Mouse (Mus musculus) cerebellum, adult 8-10 months (tissue): ENCODE data around the gene Abcc4.
A peak's percentile ranks its signal among the peaks of the same experiment; 100 is the strongest.

Experiments
- DNase-seq: peaks from one replicate; pipeline ENCODE4 v3.0.0; 2022

The Abcc4 gene

GRCm38 (mm10) chr14:118705808-118706731 lies at the start of gene Abcc4:
Gene Abcc4 (minus strand): TSS chr14:118706219.
- DNase-seq: peak; percentile 61

DNA sequence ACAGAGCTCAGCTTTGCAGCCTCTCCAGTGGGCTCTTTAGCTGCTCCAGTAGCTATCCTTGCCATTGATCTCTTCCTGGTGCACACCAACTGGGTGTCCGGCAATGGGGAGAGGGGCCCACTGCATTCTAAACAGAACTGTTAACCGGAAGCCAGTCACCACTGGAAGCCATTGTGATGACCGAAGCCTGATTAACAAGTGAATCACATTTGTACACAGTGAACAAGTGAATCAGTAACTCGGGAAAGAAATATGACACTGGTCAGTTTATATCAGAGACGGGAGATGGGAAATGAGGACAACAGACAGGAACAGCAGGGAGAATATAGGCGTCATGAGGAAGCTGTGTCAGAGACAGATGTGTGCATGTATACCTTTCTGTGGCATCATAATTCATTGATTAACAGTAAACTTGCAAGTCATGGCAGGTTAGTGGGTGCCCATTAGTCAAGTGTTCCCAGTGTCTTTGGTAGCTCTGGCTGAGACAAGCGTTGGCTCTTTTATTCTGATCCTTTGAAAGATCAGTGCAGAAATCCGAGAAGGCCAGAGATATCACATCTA lies 45.3 kb upstream of the Abcc4 start:
- DNase-seq: no peak

GRCm38 (mm10) chr14:118750505-118751192 lies 44.6 kb upstream of the Abcc4 start:
- no peak for DNase-seq

DNA sequence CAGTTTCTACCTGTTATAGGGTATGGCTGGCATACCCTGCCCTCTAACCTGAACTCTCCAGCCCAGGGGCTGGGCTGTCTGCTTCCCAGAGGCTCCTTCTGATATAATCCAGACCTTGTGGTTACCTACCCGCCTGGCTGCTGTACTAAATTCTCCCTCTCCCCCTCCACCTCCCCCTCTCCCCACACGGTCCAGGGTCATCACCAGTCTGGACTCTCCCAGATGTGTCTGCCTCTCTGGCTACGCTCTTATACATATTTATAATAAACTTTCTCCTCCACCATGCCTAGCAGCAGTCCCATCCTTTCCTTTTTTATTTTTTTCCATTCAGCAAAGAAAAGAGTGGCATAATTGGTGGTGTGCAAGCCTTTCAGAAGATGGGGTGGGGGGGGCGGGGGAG lies 43.7 kb upstream of the Abcc4 start:
- no peak for DNase-seq

DNA sequence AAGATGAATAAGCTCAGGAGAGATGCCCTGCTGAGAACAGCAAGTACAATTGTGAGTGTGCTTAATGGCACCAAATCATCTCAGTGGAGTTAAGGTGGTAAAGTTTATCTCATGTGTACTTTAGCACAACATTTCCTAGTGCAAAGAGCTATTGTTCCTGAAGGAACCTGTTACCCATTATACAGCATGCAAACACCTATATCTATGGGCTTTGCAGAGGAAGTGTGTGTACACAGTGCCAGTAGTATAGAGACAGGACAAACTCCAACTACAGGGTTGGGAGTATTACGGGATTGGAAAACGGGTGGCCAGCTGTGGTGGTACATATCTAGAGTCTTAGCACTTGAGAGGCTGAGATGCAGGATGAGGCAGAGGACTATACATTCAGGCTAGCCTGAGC lies 43.0 kb upstream of the Abcc4 start:
- no peak for DNase-seq

GRCm38 (mm10) chr14:118742862-118743261 lies 36.8 kb upstream of the Abcc4 start:
- no peak for DNase-seq

DNA sequence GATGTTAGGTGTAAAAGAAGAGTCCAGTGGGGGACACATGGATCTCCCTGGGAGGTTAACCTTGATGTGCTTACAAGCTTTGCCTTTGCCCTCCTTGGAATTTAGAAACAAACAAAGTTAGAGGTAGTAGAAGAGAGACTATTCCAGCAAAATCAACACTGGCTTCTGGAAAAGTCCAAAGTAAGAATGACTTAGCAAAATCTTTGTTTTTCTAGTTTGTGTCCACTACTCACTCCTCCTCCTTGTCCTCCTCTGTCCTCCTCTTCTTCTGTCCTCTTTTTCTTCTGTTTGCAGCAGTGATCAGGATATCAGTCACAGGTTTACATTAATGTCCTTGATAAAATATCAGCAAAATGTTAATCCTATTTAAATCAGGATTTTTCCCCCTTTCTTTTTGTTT lies 35.8 kb upstream of the Abcc4 start:
- DNase-seq: no peak

GRCm38 (mm10) chr14:118737251-118737888 lies 31.4 kb upstream of the Abcc4 start:
- no peak for DNase-seq

GRCm38 (mm10) chr14:118735114-118735513 lies 29.1 kb upstream of the Abcc4 start:
- no peak for DNase-seq

GRCm38 (mm10) chr14:118733146-118733545 lies 27.1 kb upstream of the Abcc4 start:
- DNase-seq: no peak

DNA sequence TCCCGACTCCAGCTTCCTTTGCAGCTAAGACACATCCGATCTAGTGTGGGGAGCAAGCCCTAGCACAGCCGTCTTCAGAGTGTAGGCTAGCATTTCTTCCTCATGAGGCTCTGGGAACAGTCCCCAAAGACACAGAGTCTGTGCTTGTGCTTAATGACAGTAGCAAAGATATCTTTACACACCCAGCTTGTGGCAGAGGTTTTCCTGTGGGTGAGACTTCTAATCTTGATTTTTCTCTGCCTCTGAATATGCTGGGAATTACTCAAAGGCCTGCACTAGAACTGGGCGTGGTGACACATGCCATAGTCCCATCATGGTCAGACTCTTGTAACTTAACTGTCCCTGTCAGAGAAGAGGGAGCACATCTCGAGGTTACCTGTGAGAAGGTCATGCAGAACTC lies 24.6 kb upstream of the Abcc4 start:
- DNase-seq: no peak

DNA sequence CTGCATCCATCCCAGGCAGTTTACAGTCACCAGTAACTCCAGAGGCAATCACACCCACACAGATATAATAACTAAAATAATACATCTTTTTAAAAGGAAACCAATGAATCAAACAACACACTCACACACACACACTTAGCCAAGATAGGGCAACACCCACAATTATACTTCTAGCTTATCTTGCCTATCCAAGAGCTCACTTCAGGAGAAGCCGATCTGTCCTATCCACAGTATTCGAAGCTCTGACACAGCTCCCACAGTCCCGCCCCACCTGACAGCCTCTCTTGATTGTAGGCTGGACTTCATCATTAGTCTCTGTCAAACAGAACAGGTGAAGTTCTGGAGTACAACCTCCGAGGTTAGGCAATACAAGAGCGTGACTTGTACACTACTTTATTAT lies 19.4 kb upstream of the Abcc4 start:
- DNase-seq: no peak

DNA sequence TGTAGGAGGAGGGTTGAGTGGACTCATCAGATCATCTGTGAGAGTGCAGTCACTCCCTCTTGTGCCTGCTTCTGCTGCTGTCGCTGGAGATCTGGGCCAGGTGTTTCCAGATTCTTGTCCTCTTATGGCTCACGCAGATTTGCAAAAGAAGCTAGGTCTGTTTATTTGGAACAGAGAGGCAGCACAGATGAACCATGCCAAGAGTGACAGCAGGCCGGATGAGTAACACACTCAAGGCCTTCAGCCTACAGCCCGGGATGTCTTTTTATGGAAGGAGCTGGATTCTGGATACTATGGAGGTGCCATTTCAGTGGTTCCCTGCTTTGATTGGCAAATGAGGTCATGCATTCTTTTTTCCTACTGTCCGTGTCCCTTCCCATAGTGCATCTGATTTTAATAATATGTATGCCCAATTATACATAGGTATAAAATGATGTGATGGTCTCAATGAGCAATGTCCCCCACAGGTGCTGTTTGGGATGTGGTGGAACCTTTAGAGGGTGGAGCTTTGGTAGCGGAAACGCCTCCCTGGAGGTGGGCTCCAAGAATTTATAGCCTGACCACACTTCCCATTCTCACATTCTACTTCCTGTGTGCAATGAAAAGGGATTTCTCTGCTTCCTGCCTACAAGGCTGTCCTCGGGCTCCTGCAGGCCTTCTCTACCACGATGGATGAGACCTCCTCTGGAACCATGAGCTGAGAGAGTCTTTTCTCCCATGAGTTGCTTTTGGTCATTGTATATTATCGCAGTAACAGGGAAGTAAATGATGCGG lies 18.1 kb upstream of the Abcc4 start:
- DNase-seq: no peak

DNA sequence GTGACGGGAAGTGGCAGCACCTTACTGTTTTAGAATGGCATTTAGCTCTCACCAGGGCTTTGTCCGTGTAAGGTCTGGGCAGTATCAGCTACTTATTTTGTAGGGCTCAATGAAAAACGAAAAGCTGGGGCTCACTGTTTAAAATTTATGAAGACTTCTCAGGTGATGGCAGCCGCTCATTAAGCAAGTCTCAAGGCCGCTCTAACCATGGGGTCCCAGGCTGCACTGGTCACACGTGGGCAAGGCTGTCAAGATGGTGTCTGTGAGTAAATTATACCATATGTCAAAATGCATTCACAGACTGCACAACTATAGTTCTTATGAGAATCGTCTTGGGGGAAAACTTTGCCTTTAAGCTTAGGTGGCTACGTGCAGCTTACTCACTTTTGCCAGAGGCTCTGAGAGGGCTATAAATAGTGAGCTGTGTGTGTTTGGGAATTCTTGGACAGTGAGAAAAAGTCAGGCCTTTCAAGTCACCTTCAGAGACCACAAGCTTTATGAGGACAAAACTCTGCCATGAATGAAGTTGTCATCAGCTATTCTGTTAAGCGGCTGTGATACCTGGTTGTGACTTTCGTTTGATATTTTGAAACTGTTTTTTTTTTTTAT lies 13.7 kb upstream of the Abcc4 start:
- DNase-seq: no peak

GRCm38 (mm10) chr14:118718576-118718975 lies 12.6 kb upstream of the Abcc4 start:
- DNase-seq: no peak

- DNase-seq: no peak
Measured at GRCm38 (mm10) chr14:118716372-118717312, 10.6 kb upstream of the Abcc4 start.

DNA sequence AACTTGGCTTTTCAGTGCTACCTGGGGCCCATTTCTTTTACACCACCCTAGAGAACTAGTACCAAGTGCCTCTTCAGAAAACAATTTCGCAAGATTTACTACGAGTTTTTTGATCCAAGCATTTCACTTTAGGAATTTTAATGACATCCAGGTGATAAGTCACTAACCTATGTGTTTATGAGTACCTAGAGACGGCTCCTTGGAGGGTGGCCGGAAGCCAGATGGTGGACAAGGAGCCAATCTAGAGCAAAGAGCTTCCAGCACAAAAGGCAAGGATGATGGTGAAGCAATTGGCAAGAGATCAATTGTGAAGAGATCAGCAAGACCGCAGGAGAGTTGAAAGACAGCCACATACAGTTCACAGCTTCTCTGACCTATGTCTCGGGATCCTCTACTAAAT lies 8.7 kb upstream of the Abcc4 start:
- DNase-seq: no peak

GRCm38 (mm10) chr14:118714320-118714719 lies 8.3 kb upstream of the Abcc4 start:
- no peak for DNase-seq

- DNase-seq: no peak
Measured at GRCm38 (mm10) chr14:118713869-118714268, 7.8 kb upstream of the Abcc4 start.

- no peak for DNase-seq
Measured at GRCm38 (mm10) chr14:118713408-118713807, 7.4 kb upstream of the Abcc4 start.

- DNase-seq: no peak
Measured at GRCm38 (mm10) chr14:118712889-118713288, 6.9 kb upstream of the Abcc4 start.
